Mouse (Mus musculus): ENCODE results near the gene Plac9a.

Plac9a gene

DNA sequence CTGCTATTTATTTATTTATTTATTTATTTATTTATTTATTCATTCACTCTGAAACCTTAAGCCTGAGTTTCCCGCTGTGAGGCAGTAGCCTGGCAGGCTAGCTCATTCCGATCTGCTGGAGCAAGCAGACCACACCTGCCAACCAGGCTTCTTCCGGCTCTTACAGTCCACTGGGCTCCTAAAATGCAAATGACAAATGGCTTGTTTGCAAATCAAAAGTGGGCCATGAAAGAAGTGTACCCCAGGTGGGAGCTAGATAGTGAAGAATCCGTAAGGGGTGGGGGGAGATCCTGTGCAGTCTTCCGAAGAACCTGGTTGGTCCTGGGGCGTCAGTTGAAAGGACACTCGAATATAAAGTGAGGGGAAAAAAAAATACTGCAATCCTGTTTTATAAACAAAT lies 61.9 kb downstream of the Plac9a start:
- no peak for DNase-seq (ENCODE audit: extremely low read depth, insufficient read length, low spot score)

DNA sequence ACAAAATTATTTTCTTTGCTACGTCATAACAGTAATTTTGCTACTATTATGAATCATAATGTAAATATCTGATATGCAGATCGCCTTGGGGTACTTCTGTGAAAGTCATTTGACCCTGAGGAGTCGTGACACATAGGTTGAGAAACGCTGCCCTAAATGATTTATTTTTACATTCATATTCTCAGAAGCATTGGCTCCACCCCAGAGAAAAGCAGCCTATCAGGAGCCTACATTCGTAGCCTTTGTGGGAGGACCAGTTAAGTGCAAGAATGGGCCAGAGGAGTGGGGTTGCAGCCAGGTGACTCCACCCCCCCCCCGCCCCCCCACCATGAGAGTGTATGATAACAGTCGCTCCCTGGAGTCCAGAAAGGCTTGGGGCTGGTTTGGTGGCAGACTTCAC lies 63.1 kb downstream of the Plac9a start:
- DNase-seq (ENCODE audit: extremely low read depth, insufficient read length, low spot score), result no peak

DNA sequence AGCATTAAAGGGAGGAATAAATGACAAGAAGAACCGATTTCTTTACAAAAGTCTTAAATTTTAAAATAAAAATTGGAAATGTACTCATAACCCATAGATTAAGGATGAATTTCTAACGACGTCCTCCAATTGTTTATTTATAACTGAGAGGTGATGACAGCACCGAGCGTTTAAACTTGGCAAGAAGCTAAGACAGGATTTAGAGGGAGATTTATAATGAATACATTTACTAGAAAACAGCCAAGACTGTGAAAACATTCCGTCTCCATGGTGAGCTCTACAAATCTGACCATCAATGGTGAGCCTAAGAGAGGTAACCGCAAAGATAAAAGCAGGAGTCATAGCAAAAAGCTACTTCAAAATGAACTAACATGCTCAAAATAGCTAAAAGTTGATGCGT lies 64.5 kb downstream of the Plac9a start:
- no peak for DNase-seq (ENCODE audit: extremely low read depth, insufficient read length, low spot score)

Measured in 3134 (cell line).